Mouse (Mus musculus): Measurements from ENCODE around the gene Cnksr3. TPM values are rescaled to one million over a fixed set of nuclear protein-coding genes. Genes with fewer than 3 reads are reported as not detected.
A peak's percentile ranks its signal among the peaks of the same experiment; 100 is the strongest.

Cnksr3 gene
- total RNA-seq, 2 experiments from 2014 or later = 4.0 TPM

DNA sequence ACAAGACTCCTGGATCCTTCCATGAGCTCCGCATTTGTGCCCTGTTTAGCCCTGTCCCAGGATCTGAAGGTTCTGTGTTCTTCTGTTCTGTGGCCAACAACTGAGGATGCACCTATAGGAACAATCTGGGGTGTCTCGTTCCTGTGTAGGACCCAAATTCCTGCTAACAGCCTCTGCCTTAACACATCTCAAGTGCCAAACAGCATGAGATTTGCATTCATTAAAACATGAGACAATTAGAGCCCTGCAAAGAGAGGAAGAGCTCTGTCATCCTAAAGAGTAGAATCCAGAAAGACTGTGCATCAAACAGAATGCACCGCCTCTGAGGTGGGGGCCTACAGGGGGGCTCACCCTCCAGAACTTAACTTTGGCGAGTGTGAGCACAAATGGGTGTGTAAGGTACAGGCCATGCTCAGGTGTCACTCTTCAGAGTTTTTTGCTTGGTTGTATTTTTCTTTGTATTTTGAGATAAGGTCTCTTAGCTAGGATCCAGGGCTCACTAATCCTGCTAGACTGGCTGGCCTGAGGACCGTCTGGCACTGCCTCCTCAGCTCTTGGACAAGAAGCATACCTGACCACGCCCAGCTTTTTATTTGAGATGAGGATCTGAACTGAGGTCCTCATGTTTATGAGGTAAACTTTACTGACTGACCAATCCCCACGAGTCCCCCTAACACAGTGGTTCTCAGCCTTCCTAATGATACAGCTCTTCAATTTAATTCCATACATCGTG, 15.2 kb downstream of the Cnksr3 start:
- DNase-seq = no peak

- no peak for DNase-seq
Measured at GRCm38 (mm10) chr10:7195927-7196326, 16.1 kb downstream of the Cnksr3 start.

DNA sequence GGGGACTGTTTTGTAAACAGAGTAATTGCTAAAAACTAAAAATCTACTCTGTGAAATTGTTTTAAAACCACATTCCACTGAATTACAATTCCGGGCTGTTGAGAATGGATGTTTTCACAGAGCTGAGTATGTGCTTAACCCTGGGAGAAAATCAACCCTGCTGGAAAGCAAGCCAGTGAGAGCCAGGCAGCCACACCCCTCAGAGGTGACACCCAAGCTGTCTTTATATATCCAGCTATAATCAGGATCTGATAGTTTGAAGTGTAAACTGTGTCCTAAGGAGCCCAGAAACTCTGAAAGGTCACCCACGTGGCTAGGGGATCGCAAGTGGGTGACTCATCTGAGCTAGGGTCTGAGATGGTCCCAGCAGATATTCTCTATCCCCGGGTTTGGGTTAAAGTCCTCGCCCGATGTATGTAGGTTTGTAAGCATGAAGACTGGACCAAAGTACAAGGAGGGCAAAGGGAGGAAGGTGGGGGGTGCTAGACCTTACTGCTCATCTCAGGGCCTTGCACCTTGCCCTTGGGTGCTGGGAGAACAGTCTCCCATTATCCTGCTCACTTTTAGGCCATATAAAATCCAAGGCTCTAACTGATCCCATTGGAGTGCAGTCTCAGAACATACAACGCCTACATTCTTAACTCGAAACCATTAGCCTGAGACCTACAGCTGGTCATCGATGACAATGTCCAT, 20.2 kb downstream of the Cnksr3 start:
- no peak for DNase-seq

GRCm38 (mm10) chr10:7189194-7189593, 22.8 kb downstream of the Cnksr3 start:
- no peak for DNase-seq

DNA sequence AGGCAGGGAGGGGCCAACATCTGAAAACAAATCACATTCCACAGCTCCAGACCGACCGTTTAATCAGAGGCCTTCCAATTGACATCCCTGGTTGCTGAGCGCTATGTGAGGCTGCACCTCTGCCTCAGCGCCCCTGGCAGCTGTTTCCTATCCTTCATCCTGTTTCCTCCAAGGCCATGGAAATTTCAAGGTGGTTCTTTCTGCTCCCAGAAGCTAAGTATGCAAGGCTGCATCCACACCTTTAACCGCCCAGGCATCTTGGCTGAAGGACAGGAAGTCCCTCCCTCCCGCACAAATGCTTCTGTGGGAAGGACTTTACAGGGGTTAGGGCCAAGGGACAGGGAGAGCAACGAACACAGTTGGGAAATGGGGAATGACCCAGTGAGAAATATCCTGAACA, 24.2 kb downstream of the Cnksr3 start:
- DNase-seq = no peak

GRCm38 (mm10) chr10:7186992-7187391, 25.0 kb downstream of the Cnksr3 start:
- DNase-seq = no peak

DNA sequence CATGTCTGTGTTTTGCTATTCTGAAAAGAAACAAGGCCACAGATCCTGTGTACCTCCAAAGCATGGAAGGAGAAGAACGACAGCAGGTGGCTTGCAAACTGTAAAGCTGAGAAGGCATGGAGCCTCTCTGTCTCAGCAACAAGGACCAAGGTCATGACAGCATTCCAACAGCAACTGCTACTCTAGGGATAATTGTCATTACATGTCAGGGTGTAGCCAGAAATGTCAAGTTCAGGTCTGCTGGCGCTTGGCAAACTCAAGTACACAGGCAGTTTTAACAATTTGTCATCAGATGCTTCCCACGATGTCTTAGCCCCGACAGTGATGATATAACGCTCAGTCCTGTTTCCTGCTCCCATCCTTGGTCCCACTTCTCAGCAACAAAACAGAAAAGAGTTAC, 26.0 kb downstream of the Cnksr3 start:
- DNase-seq = no peak

GRCm38 (mm10) chr10:7183171-7183631, 28.8 kb downstream of the Cnksr3 start:
- DNase-seq = no peak

- no peak for DNase-seq
Measured at GRCm38 (mm10) chr10:7182555-7183170, 29.4 kb downstream of the Cnksr3 start.

DNA sequence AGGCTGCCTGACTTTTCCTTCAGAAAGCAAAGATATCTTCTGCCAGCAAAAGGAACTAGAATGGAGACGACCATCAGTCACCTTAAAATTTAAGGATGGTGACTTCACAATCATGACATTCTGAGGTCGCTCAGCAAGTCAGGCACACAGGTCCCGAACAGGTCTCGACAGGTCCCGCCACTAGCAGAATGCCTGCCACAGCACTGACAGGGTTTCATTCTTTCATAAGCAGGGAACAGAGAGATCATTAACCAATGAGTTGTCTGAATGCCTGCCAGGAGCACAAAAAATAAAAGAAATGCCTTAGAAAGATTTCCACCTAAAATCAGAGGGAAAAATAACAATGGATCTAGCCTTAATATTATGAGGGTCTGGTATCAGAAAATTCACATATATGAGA, 31.7 kb downstream of the Cnksr3 start:
- no peak for DNase-seq

DNA sequence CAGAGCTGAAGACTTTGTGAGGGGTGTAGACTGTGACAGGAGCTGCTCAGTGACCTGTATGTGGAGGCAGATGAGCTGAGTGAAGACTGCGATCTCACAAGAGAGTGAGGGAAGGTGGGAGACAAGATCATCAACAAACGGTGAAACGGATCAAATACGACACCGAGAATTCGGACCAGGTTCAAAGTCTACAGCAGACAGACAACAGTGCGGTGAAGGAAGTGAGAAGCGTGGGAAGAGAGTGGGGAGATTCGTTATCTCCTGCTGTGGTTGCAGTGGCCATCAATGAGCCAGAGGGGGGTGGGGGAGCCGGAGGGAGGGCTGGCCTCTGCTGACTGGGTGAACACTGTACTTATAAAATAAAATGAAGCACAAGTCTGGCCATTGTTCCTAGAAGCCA, 33.5 kb downstream of the Cnksr3 start:
- no peak for DNase-seq

DNA sequence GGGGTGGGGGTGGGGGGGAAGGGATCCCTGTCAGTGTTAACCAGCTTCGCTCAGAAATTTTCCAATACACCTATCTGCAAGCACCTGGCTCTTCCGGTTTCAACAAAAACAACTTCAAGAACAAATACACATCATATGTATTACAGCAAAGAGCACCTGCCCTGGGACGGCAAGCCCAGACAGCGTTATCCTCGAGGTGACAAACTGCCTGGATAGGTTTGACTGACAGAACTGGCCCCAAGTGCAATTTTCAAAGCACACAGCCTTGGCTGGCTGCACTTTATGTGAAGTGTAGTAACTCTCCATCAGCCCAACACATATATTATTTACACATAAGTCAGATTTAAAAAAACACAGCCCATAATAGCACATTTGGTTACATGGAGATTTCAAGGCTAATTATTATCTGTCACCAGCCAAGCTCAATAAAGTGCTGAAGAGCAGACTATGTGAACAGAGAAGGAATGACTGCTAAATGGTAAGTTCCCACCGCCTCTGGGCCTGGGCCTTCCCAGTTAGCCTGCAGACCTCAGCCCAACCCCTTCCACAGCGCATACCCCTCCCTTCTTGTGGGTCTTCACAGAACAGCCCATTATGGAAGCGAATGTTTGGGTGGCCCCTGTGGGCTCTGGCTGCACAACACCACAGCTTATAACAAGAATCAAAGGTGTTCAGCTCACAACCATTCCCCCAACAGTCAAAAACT, 35.7 kb downstream of the Cnksr3 start:
- DNase-seq = no peak

GRCm38 (mm10) chr10:7174480-7174879, 37.6 kb downstream of the Cnksr3 start:
- no peak for DNase-seq

DNA sequence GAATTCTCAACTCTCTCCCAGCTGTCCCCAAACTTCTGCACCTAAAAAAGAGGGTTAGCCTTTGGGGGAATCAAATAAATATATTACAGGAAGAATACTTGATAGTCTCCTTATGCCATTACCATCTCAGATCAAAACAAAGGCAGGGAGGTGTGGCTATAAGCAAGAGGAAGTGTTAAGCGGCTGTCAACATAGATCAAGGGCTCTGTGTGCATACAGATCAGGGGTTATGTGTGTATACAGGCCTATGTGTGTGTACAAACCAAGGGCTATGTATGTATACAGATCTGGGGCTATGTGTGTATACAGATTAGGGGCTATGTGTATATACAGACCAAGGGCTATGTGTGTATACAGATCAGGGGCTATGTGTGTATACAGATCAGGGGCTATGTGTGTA, 38.9 kb downstream of the Cnksr3 start:
- DNase-seq = no peak

GRCm38 (mm10) chr10:7170434-7170833, 41.6 kb downstream of the Cnksr3 start:
- no peak for DNase-seq

DNA sequence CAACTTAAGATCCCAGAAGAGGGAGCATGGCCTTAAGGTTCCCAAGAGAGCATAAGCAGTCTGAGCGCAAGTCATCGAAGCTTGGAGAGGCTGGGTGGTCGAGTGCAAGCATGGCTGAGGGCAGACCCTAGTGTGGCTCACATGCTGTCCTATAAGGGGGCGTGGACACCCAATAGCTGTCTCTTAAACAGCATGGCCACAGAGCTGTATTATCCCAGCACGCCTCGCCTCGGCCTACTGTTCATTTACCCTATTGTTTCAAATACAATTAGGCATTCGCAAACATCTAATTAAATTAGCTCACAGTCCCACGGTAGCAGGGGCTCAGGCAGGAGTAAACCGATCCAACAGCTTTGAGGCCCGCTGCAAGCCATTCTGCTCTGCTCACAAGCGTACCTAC, 49.0 kb downstream of the Cnksr3 start:
- no peak for DNase-seq

DNA sequence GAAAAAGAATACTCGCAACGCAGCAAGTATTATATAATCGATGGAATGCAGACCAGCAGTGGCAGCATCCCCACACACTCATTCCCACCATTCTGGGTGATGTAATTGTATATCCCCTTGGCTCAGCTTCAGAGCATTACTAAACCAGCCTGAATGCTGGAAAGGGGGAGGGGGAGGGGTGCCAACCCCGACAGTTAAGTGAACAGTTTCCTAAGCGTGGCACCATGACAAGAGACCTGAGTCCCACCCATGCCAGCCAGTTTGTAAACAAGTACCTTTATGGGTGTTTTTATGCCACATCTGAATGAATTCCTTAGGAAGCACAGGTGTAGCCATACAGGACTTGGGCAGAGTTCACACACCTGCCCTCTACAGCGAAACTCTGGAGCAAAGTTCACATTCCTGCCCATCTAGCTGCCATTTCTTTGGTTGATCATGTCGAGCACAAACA, 53.0 kb downstream of the Cnksr3 start:
- DNase-seq = peak; percentile 19

DNA sequence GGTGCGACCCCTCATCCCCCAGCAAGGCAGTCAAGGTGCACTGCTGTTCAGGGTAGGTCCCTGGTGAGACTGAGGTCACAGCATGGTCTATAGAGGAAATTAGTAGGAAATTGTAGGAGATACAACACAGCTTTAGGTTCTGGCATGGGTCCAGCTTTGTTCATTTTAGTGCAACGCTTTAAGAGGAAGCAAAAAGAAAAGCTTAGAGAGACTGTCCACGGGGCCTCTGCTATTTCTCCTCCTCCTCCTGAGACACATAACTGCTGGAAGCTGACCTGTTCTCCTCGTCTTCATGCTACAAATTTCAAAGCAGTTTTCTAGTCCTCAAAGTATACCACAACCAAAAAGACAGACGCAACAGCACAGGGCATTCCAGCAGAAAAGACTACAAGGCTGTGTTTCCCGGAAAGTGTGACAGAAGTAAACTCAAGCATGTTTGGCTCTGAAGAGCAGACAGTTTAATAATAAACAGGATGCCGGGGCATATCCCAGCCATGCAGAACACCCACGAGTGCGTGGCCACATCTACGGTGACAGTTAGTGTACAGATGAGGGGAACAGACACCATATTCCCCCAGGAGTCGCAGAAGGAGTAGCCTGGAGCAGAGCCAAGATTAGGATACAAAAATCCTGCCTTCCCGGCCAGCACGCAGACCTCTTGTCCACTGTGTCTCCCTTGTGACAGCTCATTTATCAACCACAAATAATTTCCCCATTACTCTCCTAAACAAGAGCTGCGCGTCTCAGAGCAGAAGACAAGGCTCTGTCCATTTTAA, 53.6 kb downstream of the Cnksr3 start:
- peak; percentile 27 for DNase-seq

GRCm38 (mm10) chr10:7154877-7155276, 57.2 kb downstream of the Cnksr3 start:
- DNase-seq = no peak

- DNase-seq = no peak
Measured at GRCm38 (mm10) chr10:7152926-7153325, 59.1 kb downstream of the Cnksr3 start.

DNA sequence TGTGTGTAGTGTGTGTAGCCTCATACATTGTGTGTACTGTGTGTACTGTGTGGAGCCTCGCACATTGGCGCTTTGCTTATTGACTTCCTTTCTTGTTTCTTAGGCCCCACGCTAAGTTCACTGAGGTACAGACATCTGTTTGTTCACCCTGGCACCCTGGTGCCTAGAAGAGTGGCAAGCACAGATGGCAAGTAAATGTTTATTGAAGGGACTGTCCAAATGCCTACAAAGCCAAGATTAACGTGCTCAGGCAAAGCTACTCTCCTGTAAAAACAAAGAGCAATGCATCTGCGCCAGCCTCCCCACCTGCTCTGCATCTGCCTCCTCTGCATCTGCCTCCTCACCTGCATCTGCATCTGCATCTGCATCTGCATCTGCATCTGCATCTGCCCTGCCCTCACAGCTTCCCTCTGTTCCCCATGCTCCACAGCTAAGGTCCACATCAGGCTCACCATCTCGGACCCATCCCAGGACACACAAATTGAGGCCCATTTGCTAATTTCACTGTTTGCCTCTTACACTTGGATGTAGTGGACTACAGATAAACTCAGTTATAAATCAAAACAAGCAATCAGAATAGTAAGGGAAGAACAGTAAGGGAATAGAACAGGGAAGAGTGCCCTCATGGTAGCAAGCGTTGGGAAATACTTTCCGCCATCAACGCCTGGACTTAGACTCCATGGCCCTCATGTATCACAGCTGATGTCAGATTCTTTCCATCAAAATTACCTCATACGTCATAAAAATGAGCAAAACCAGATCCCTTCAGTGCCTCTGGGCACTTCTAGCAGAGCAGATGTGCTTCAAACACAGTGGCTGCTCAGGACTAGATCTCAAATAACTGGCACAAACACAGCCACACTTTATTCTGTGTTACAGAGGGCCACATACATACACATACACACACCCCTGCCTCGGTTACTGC, 62.1 kb downstream of the Cnksr3 start:
- no peak for DNase-seq

Measured in gastrocnemius, postnatal 25 days (tissue).